Mouse (Mus musculus) heart, embryonic 15.5 days (tissue): ENCODE results near the gene Leng9. TPM values are rescaled to one million over a fixed set of nuclear protein-coding genes. Genes with fewer than 3 reads are reported as not detected.

Experiments used
- ATAC-seq: fragments of 200-750 bp; cut with Nextera tagmentation; replicated peaks from 2 replicates; pipeline ENCODE4 v1.8.0; 2017; ENCODE audit warnings: low read depth, moderate TSS enrichment; ENCODE audit not compliant: insufficient number of reproducible peaks, insufficient read depth, low FRiP score
- H3K27ac ChIP-seq: fragments of 300-500 bp; sonication (generic); 2 replicates; pipeline ENCODE4 v1.5.1; 2015; ENCODE audit warnings: mild to moderate bottlenecking, inconsistent platforms
- H3K27me3 ChIP-seq: fragments of 300-500 bp; sonication (generic); 2 replicates; pipeline ENCODE4 v1.6.1; 2015; ENCODE audit warnings: inconsistent platforms
- H3K36me3 ChIP-seq: fragments of 300-500 bp; sonication (generic); 2 replicates; pipeline ENCODE4 v1.6.1; 2015; ENCODE audit warnings: mild to moderate bottlenecking, inconsistent platforms
- H3K4me1 ChIP-seq: fragments of 300-500 bp; sonication (generic); replicated peaks from 2 replicates; pipeline ENCODE4 v1.6.1; 2015; ENCODE audit warnings: inconsistent platforms
- H3K4me2 ChIP-seq: fragments of 300-500 bp; sonication (generic); 2 replicates; pipeline ENCODE4 v1.6.1; 2015; ENCODE audit warnings: inconsistent platforms, mild to moderate bottlenecking, moderate library complexity
- H3K4me3 ChIP-seq: fragments of 300-500 bp; sonication (generic); 2 replicates; pipeline ENCODE4 v1.5.1; 2015; ENCODE audit warnings: mild to moderate bottlenecking, inconsistent platforms
- H3K9ac ChIP-seq: fragments of 300-500 bp; sonication (generic); 2 replicates; pipeline ENCODE4 v1.6.1; 2015; ENCODE audit warnings: mild to moderate bottlenecking, inconsistent platforms
- H3K9me3 ChIP-seq: fragments of 300-500 bp; sonication (generic); replicated peaks from 2 replicates; pipeline ENCODE4 v1.6.1; 2016; ENCODE audit warnings: inconsistent platforms
- WGBS: fragments of 180-500 bp; shearing (Covaris S2); methylation state at CpG from one replicate; pipeline ENCODE4 v1.1.7; 2015; ENCODE audit warnings: mixed read lengths; 5-methylcytosine and 5-hydroxymethylcytosine counted together
- polyA plus RNA-seq: library from polyadenylated mRNA; unstranded; fragments of >200 nt; fragmentation: Nextera tagmentation; extraction: Ambion mirVana; gene quantifications from 2 replicates; pipeline ENCODE4 v1.2.1, GENCODE M21; 2015

Gene Leng9
- polyA plus RNA-seq, 1 experiment from 2014 or later = 2.8 TPM

- Histone ChIP-seq H3K4me1 (peaks cover 14% of the 10 kb centered on the region), H3K27me3 (peaks cover 54% of the 10 kb centered on the region), H3K27ac (no peak overlapping the region), H3K36me3 (no peaks in the 10 kb centered on the region), H3K4me3 (peak overlapping the region; percentile 48), H3K9ac (no peak overlapping the region), H3K9me3 (no peaks in the 10 kb centered on the region), H3K4me2 (peak overlapping the region; percentile 75)
- ATAC-seq = no peak
- 19% methylated on average over 19 of the region's 19 CpGs for WGBS
Measured at GRCm38 (mm10) chr7:4119976-4120921, 29.9 kb downstream of the Leng9 start.

- 2% methylated on average over 36 of the region's 37 CpGs for WGBS
- Histone ChIP-seq H3K4me2 (peak within 1 kb of the TSS; percentile 75), H3K4me1 (peaks cover 12% of the 10 kb centered on the region), H3K9me3 (no peaks in the 10 kb centered on the region), H3K27me3 (peaks cover 54% of the 10 kb centered on the region), H3K4me3 (peak within 1 kb of the TSS; percentile 48), H3K36me3 (no peaks in the 10 kb centered on the region), H3K27ac (no peak within 1 kb of the TSS), H3K9ac (peak within 1 kb of the TSS; percentile 41)
- no peak for ATAC-seq
Measured at GRCm38 (mm10) chr7:4119344-4119902, 30.8 kb downstream of the Leng9 start, which contains the start of gene Ttyh1. TSS of gene Ttyh1 (plus strand) at chr7:4119408.

- H3K9ac ChIP-seq = no peak overlapping the region
- no peaks in the 10 kb centered on the region for H3K36me3 ChIP-seq
- peaks cover 46% of the 10 kb centered on the region for H3K27me3 ChIP-seq
- H3K9me3 ChIP-seq = no peaks in the 10 kb centered on the region
- no peak overlapping the region for H3K4me3 ChIP-seq
- no peak overlapping the region for H3K4me2 ChIP-seq
- peaks cover 10% of the 10 kb centered on the region for H3K4me1 ChIP-seq
- no peak for ATAC-seq
- 62% methylated on average over 8 of the region's 8 CpGs for WGBS
- H3K27ac ChIP-seq = no peak overlapping the region
Measured at GRCm38 (mm10) chr7:4117050-4117814, 32.9 kb downstream of the Leng9 start.

GRCm38 (mm10) chr7:4111766-4112165, 38.4 kb downstream of the Leng9 start:
- Histone ChIP-seq H3K4me2 (no peak overlapping the region), H3K36me3 (no peaks in the 10 kb centered on the region), H3K4me1 (peaks cover 12% of the 10 kb centered on the region), H3K4me3 (no peak overlapping the region), H3K9ac (no peak overlapping the region), H3K27ac (no peak overlapping the region), H3K9me3 (no peaks in the 10 kb centered on the region), H3K27me3 (no peaks in the 10 kb centered on the region; the same call in 1 of the 2 replicates)
- no peak for ATAC-seq
- 63% methylated on average over 3 of the region's 3 CpGs for WGBS

GRCm38 (mm10) chr7:4103411-4103810, 46.8 kb downstream of the Leng9 start:
- Histone ChIP-seq H3K4me2 (no peak overlapping the region), H3K4me3 (no peak overlapping the region), H3K4me1 (no peaks in the 10 kb centered on the region), H3K9ac (no peak overlapping the region), H3K36me3 (no peaks in the 10 kb centered on the region), H3K9me3 (no peaks in the 10 kb centered on the region), H3K27ac (no peak overlapping the region), H3K27me3 (no peaks in the 10 kb centered on the region)
- ATAC-seq = no peak
- 14% methylated on average over 4 of the region's 4 CpGs for WGBS

- ATAC-seq = no peak
- no peaks in the 10 kb centered on the region for H3K27me3 ChIP-seq
- no peak overlapping the region for H3K9ac ChIP-seq
- no peak overlapping the region for H3K27ac ChIP-seq
- no peak overlapping the region for H3K4me2 ChIP-seq
- no peaks in the 10 kb centered on the region for H3K4me1 ChIP-seq
- H3K36me3 ChIP-seq = no peaks in the 10 kb centered on the region
- H3K9me3 ChIP-seq = no peaks in the 10 kb centered on the region
- no peak overlapping the region for H3K4me3 ChIP-seq
- 83% methylated on average over 5 of the region's 5 CpGs for WGBS
Measured at GRCm38 (mm10) chr7:4101144-4101543, 49.0 kb downstream of the Leng9 start.

GRCm38 (mm10) chr7:4098832-4099231, 51.3 kb downstream of the Leng9 start:
- Histone ChIP-seq H3K27me3 (no peaks in the 10 kb centered on the region), H3K27ac (no peak overlapping the region), H3K4me3 (no peak overlapping the region), H3K4me1 (no peaks in the 10 kb centered on the region), H3K9me3 (no peaks in the 10 kb centered on the region), H3K4me2 (no peak overlapping the region), H3K36me3 (no peaks in the 10 kb centered on the region), H3K9ac (no peak overlapping the region)
- WGBS = 72% methylated on average over 2 of the region's 2 CpGs
- no peak for ATAC-seq

- no peaks in the 10 kb centered on the region for H3K9me3 ChIP-seq
- no peaks in the 10 kb centered on the region for H3K27me3 ChIP-seq
- no peak overlapping the region for H3K27ac ChIP-seq
- no peak for ATAC-seq
- no peaks in the 10 kb centered on the region for H3K36me3 ChIP-seq
- 71% methylated on average over 2 of the region's 2 CpGs for WGBS
- no peak overlapping the region for H3K9ac ChIP-seq
- H3K4me3 ChIP-seq = no peak overlapping the region
- no peaks in the 10 kb centered on the region for H3K4me1 ChIP-seq
- no peak overlapping the region for H3K4me2 ChIP-seq
Measured at GRCm38 (mm10) chr7:4098301-4098700, 51.9 kb downstream of the Leng9 start.

Other genes with a start within 250 kb of the Leng9 start
- 0.10 and 0.16 TPM in 2 replicates for gene Lilra6, start 234.9 kb downstream of the Leng9 start, polyA plus RNA-seq
- 1.3 and 2.2 TPM in 2 replicates for gene Lair1, start 87.2 kb downstream of the Leng9 start, polyA plus RNA-seq
- gene Ttyh1, start 31.0 kb downstream of the Leng9 start, polyA plus RNA-seq = 1.2 and 1.7 TPM in 2 replicates
- 43.7 and 65.8 TPM in 2 replicates for gene Leng8, start 13.3 kb downstream of the Leng9 start, polyA plus RNA-seq
- gene Cdc42ep5, start 14.5 kb upstream of the Leng9 start, polyA plus RNA-seq = 25.6 and 30.9 TPM in 2 replicates
- 0.13 and 0.25 TPM in 2 replicates for gene Lilra5, start 87.4 kb upstream of the Leng9 start, polyA plus RNA-seq
- 0.08 and 0.13 TPM in 2 replicates for gene Ncr1, start 187.3 kb upstream of the Leng9 start, polyA plus RNA-seq
- 0.18 and 0.48 TPM in 2 replicates for gene Gp6, start 247.4 kb upstream of the Leng9 start, polyA plus RNA-seq